Mouse (Mus musculus) brain, embryonic 14.5 days (tissue): ENCODE data around the gene B3gntl1. TPM values are rescaled to one million over a fixed set of nuclear protein-coding genes. Genes with fewer than 3 reads are reported as not detected.

ENCODE experiments used
- DNase-seq: peaks from one replicate; pipeline ENCODE4 v3.0.0-alpha.2; 2011; ENCODE audit warnings: low read depth
- CTCF ChIP-seq: fragments of 200-500 bp; IDR thresholded peaks from 2 replicates; pipeline ENCODE4 v1.5.1; 2012; ENCODE audit warnings: inconsistent platforms, mild to moderate bottlenecking, moderate library complexity, borderline replicate concordance; ENCODE audit not compliant: insufficient read depth, insufficient read length; ENCODE audit errors: extremely low read depth
- POLR2A ChIP-seq: fragments of 200-500 bp; IDR thresholded peaks from 2 replicates; pipeline ENCODE4 v1.6.1; 2012; ENCODE audit warnings: mild to moderate bottlenecking, inconsistent platforms, borderline replicate concordance; ENCODE audit not compliant: poor library complexity, insufficient read depth, insufficient read length, severe bottlenecking; ENCODE audit errors: extremely low read depth
- polyA plus RNA-seq: library from polyadenylated mRNA; depleted of rRNA; stranded (reverse); fragments of >200 nt; gene quantifications from 2 replicates; pipeline ENCODE4 v1.2.3, GENCODE M21; 2012; rRNA removed

The B3gntl1 gene
- 8.5 and 9.2 TPM in 2 replicates for polyA plus RNA-seq

DNA sequence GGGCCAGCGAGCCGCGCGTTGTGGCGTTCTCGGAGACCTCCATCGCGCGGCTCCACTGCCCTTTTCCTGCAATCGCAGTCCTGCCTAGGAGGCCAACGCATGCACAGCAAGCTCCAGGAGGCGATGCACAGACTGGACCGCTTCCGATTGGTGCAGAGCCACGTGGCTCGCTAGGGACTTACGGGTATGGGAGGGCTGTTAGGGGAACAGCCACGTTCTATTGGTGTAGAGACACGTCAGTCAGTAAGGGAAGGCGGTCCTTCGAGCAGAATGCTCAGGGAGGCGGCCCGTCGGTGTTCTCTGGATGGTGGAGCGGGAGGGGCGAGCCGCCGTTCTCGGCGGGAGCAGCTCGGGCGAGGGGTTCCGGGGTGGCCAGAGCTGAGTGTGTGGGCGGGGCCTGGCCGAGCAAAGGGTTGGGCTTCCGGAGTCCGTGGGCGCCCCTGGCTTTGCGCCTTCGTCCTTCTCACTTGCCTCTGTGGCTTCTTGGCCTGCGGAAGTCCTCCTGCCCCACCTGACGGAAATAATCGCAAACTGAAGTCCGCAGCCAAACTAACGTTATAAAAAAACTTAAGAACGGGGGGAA lies at the start of gene B3gntl1:
Gene B3gntl1, minus strand, starts transcription at position 164 of the 583 bp plus-strand sequence.
- TF ChIP-seq POLR2A, result peak; percentile 64; the same call in 1 of the 2 replicates
- no peak for TF ChIP-seq CTCF
- peak; percentile 100 for DNase-seq

DNA sequence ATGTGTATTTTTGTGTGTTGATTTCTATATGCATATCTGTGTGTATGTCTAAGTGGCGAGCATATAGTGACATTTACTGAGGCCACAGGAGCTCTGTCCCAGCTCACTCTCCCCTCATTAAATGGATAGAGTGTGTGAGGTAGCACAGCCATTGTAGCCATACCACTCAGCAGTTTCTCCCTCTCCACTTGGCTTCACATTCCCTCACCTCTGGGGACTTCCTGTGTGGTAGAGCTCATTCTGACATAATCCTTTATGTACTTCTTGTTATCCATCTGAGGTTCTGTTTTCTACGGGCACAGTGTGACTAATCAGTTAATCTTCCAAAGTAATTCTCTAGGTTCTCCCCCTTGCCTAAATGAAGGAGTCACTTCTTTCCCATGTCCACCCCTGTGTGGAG lies 49.5 kb upstream of the B3gntl1 start:
- TF ChIP-seq POLR2A, result no peak
- TF ChIP-seq CTCF, result no peak

DNA sequence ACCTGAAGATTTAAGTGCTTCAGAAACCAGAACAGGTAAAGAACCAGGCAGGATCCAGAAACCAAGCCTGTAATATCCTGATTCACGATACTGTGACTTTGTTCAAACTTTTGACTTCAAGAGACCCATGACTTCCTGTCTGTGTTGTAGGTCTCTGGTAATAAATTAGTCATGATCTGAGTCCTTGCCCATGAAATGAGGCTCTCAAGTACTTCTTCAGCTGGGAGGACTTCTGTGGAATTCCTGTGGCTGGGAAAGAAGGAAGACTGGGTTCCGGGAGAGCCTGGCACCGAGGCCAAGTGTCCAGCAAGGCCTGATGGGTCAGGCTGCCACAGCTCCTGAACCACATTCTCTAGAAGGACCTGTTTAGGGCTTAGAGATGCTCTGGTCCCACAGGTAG lies 47.8 kb upstream of the B3gntl1 start:
- no peak for DNase-seq
- no peak for TF ChIP-seq CTCF
- no peak for TF ChIP-seq POLR2A

More for the DNA sequence above, 49.5 kb upstream of the B3gntl1 start:
- no peak for DNase-seq

DNA sequence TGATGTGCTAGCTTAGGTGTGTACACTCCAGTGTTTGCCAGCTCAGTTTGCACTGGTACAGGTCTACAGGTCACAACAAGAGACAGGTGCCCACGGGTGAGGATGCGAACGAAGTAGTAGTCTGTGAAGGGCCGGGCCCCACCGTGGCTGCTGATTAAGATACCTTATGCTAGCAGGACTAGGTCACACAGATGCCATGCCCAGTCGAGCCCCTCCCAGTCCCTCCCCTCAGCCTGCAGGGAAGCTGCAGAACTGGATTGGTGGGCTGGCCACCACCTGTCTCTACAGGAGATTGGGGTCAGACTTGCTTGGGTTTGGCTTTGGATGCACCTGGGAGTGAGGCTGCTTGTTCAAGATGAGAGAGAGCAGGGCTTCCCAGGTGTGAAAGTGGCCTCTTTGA lies 44.8 kb upstream of the B3gntl1 start:
- no peak for TF ChIP-seq CTCF
- no peak for DNase-seq

DNA sequence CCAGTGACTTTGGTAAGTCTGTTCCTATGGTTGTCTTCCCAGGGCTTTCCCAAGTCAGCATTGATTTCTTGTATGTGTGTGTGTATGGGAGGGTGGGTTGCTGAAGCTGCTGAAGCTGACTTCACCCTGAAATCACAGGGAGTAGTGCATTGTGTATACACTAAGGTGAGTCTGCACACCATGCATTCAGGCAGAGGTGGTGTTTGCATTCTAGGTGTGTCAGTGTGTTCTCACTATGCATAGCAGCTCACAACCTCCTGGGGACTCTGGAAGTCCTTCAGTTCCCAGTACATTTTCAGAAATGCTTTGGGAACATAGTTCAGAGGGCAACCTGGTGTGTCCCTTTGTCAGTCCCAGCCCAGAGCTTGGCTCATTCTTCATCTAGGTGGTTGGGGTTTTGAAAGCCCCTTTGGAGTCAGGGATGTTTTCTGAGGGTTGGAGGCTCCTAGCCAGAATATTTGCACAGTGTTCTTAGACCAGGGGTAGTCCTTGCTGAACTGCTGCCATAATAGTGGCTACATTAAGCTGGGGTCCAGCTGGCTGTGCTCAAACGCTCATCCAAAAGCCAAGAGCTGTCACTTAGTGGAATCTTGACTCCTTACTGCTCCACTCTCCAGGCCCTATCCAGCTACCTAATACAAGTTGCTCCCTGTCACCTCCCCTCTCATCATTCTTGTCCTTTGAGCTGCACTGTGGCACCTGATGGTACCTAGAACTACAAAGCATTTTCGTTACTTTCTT lies 42.0 kb upstream of the B3gntl1 start:
- TF ChIP-seq POLR2A (no peak), CTCF (no peak)
- no peak for DNase-seq

DNA sequence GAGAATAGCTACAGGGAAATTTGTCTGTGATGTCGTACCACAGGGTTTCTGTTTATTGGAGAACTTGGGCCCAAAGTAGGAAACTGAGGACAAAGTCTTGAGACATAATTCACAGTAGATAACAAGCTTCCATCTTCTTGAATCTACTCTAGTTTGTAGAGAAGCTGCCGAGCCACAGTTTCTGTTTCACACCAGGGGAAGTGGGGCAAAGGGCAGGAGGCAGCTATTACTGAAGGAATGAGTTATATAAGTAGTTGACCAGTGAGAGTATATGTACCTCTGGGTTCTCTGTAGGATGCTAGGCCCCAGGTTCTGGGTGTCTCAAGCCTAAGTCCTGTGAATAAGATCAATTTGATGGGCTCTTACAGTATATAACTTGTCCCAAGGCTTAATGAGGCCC lies 40.6 kb upstream of the B3gntl1 start:
- TF ChIP-seq CTCF (no peak), POLR2A (no peak)
- no peak for DNase-seq

DNA sequence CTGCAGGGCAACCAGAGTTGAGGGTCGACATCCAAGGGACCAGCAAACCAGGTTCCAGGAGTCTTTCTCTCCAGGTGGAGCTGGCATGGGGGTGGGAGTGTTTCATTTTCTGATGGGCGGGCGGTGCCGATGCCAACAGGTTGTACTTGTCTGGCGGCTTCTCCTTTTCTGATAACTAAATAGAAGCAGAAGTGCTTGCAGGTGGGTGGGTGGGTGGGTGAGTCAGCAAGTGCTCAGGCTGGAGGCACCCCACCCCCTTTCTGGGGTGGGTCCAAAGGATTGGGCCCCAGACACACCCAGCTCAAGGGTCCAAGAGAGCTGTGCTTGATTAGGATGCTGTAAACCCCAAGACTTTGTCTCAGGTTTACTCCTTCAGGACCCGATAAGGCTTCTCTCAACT lies 40.0 kb upstream of the B3gntl1 start:
- no peak for DNase-seq

DNA sequence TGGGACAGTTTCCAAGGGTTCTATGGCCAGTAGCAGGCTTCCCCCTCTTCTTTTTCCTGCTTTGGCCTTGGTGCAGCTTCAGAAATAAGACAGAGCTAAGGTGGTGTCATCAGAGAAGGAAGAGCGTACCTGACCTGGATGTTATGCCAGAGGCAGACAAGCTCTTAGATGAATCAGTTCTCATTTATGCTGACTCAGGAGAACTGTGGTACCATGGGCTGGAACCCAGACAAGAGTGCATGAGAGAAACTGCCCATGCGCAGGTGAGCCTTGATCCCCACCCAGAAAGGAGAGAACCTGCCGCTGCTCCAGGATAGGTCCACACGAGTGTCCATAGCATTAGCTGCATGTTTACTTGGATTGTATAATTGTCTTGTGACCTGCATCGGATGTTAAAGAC lies 37.3 kb upstream of the B3gntl1 start:
- TF ChIP-seq POLR2A, result no peak
- TF ChIP-seq CTCF, result no peak
- no peak for DNase-seq

More for the DNA sequence above, 40.0 kb upstream of the B3gntl1 start:
- TF ChIP-seq POLR2A (no peak), CTCF (no peak)

DNA sequence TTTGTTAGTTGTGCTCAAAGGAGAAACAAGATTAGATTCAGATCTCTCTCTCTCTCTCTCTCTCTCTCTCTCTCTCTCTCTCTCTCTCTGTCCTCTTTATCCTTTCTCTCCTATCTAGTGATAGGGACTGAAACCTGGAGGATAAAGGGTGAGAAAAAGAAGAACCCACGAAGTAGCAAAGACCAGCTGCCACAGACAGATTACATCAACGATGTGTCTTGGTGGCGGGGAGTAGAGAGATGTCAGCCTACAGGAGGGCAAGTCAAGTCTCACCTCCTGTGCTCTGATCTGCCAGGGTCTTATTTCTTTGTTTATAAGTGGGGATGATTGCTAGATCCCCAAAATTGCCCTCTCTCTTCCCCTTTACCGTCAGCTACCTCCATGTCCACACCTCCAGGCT lies 36.3 kb upstream of the B3gntl1 start:
- TF ChIP-seq CTCF (no peak), POLR2A (no peak)
- DNase-seq, result no peak

DNA sequence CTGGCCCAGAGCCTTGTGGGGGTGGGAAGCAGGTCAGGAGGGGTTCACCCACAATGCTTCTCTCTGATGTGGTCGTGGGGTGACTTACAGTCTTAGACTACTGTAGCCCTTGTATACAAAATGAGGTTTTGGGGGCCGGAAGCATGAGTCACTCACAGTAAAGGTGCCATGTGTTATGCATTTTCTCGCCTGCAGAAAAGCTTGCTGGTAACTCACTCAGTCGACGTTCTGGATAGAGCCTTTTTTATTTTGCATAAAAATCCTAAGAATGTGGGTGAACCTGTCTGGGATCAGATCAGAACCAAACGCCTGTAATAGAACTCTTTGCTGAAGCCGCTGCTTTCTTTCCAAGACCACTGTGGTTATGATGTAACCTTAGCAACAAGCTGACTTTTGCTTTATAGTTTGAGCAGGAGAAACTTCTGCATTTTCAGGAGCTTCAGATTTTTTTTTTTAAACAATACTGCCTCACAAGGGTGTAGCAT lies 33.6 kb upstream of the B3gntl1 start:
- no peak for DNase-seq
- TF ChIP-seq CTCF (no peak), POLR2A (no peak)

DNA sequence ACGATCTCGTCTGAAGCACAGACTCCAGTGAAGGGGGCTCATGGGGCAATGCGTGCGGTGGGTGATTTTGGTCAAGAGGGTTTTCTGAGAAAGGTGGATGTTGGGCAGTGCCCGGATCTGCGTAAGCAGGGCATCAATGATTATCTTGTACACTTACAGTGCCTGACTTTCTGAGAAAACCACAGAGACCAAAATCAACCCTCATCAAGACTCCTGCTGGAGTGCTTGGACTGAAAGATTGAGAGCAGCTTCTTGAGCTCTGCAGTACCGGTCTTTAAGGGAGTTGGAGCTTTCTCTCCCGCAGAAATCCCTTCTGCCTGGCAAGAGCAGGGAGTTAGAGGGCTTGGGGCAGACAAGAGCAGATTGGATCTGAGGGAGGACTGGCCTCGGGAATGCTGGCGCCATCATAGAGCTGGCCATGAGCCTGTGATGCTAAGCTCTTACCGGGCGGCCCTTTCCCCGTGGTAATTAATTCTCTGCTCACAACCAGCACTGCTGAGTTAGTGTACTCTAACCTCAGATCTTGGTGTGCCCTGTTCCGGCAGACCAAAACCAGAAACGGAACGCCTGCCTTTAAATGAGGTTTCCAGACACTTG lies 30.8 kb upstream of the B3gntl1 start:
- peak; percentile 33 for DNase-seq
- TF ChIP-seq POLR2A (no peak), CTCF (no peak)
